Mouse (Mus musculus) embryonic stem cell, embryonic (primary cell): ENCODE measurements around the gene Pdgfa.

Source experiments
- CTCF ChIA-PET, 4 experiments: fragments of 300-600 bp in 2 of 4; fragments of 350-600 bp in 2 of 4; sonication (Branson Sonifier 250); formaldehyde crosslinking; loops; one replicate each; lab custom pipeline; 2022; ENCODE audit warnings: inconsistent platforms in 2 of 4; lab: Charles Lee
- POLR2A ChIA-PET, 4 experiments: fragments of 300-600 bp in 2 of 4; fragments of 350-600 bp in 2 of 4; sonication (Branson Sonifier 250); formaldehyde crosslinking; loops; one replicate each; lab custom pipeline; 2022; ENCODE audit warnings: antibody characterized with exemption in 4 of 4, inconsistent platforms in 1 of 4; lab: Charles Lee

The Pdgfa gene

GRCm38 (mm10) chr5:138947487-138947886 lies 49.7 kb downstream of the Pdgfa start:
- CTCF ChIA-PET: interaction anchor here in 1 of 4 experiments (1.1 kb wide), 1 partner anchor 20 kb away, joined by 3 read pairs; no protein-coding TSS in a partner anchor
- POLR2A ChIA-PET: interaction anchor here in 3 of 4 experiments (0.6 to 1.1 kb wide), 4 partner anchors 44 to 156 kb away, joined by 3 to 4 read pairs (median 3); no protein-coding TSS in a partner anchor

GRCm38 (mm10) chr5:138946931-138947330 lies 50.2 kb downstream of the Pdgfa start:
- ChIA-PET POLR2A (interaction anchor here in 1 of 4 experiments (1.1 kb wide), 1 partner anchor 45 kb away, joined by 3 read pairs; no protein-coding TSS in a partner anchor), CTCF (no interaction called here)

GRCm38 (mm10) chr5:138945011-138945410 lies 52.2 kb downstream of the Pdgfa start:
- CTCF ChIA-PET: no interaction called here
- POLR2A ChIA-PET: no interaction called here

- POLR2A ChIA-PET: interaction anchor here in 1 of 4 experiments (0.7 kb wide), 2 partner anchors 51 to 117 kb away, joined by 3 read pairs; no protein-coding TSS in a partner anchor
Measured at GRCm38 (mm10) chr5:138944551-138944950, 52.6 kb downstream of the Pdgfa start.

GRCm38 (mm10) chr5:138941842-138942241 lies 55.3 kb downstream of the Pdgfa start:
- CTCF ChIA-PET: no interaction called here
- POLR2A ChIA-PET: interaction anchor here in 1 of 4 experiments (1.5 kb wide), 1 partner anchor 9 kb away, joined by 4 read pairs; no protein-coding TSS in a partner anchor

More at GRCm38 (mm10) chr5:138944551-138944950, 52.6 kb downstream of the Pdgfa start:
- CTCF ChIA-PET: no interaction called here

GRCm38 (mm10) chr5:138940576-138940975 lies 56.6 kb downstream of the Pdgfa start:
- CTCF ChIA-PET: no interaction called here
- POLR2A ChIA-PET: no interaction called here

GRCm38 (mm10) chr5:138938572-138939163 lies 58.5 kb downstream of the Pdgfa start:
- POLR2A ChIA-PET: no interaction called here
- CTCF ChIA-PET: no interaction called here

- ChIA-PET POLR2A (no interaction called here), CTCF (interaction anchor here in 1 of 4 experiments (0.6 kb wide), 1 partner anchor 15 kb away, joined by 3 read pairs; no protein-coding TSS in a partner anchor)
Measured at GRCm38 (mm10) chr5:138936399-138937089, 60.6 kb downstream of the Pdgfa start.

GRCm38 (mm10) chr5:138934540-138934939 lies 62.6 kb downstream of the Pdgfa start:
- ChIA-PET POLR2A (no interaction called here), CTCF (no interaction called here)

- ChIA-PET POLR2A (interaction anchor here in 1 of 4 experiments (0.5 to 1.5 kb wide), 4 partner anchors 10 to 254 kb away, joined by 3 to 7 read pairs (median 4); no protein-coding TSS in a partner anchor), CTCF (interaction anchor here in 1 of 4 experiments (0.7 kb wide), 1 partner anchor 152 kb away, joined by 3 read pairs; no protein-coding TSS in a partner anchor)
Measured at GRCm38 (mm10) chr5:138932460-138933432, 64.4 kb downstream of the Pdgfa start.

GRCm38 (mm10) chr5:138931836-138932235 lies 65.3 kb downstream of the Pdgfa start:
- ChIA-PET CTCF (interaction anchor here in 1 of 4 experiments (0.5 to 0.7 kb wide), 2 partner anchors 153 to 621 kb away, joined by 3 read pairs; no protein-coding TSS in a partner anchor), POLR2A (interaction anchor here in 1 of 4 experiments (1.5 kb wide), 1 partner anchor 64 kb away, joined by 5 read pairs; no protein-coding TSS in a partner anchor)

GRCm38 (mm10) chr5:138929879-138930507 lies 67.2 kb downstream of the Pdgfa start:
- ChIA-PET CTCF (interaction anchor here in 2 of 4 experiments (0.6 to 1.4 kb wide), 3 partner anchors 14 to 72 kb away, joined by 3 to 6 read pairs (median 3); no protein-coding TSS in a partner anchor), POLR2A (interaction anchor here in 1 of 4 experiments (1.5 kb wide), 1 partner anchor 67 kb away, joined by 7 read pairs; the partner anchor contains the start of gene Pdgfa)
